Mouse (Mus musculus) thymus, adult 2 months (tissue): ENCODE results near the gene Wnt6.
"Not testable (repeated sequence)": the region's sequence is repeated elsewhere in the genome, so short reads cannot be mapped to it uniquely, and the experiment has no call there.

Experiments used
- CTCF ChIP-seq: fragments of 200-500 bp; IDR thresholded peaks from 2 replicates; pipeline ENCODE4 v1.5.1; 2012; ENCODE audit warnings: mild to moderate bottlenecking, control low read depth, low read length, moderate library complexity, borderline replicate concordance; ENCODE audit not compliant: control insufficient read depth, poor library complexity, insufficient read depth; ENCODE audit errors: extremely low read depth
- POLR2A ChIP-seq: fragments of 200-500 bp; IDR thresholded peaks from 2 replicates; pipeline ENCODE4 v1.6.1; 2012; ENCODE audit warnings: mild to moderate bottlenecking, low read length, control low read depth, moderate library complexity; ENCODE audit not compliant: control insufficient read depth, poor library complexity, insufficient read depth; ENCODE audit errors: extremely low read depth

- TF ChIP-seq CTCF, POLR2A: not testable (repeated sequence)
Observed at GRCm38 (mm10) chr1:74823598-74823997, 51.9 kb downstream of the Wnt6 start.
